Mouse (Mus musculus) ES-E14 (cell line): ENCODE measurements around the gene 0610010K14Rik. TPM values are rescaled to one million over a fixed set of nuclear protein-coding genes. Genes with fewer than 3 reads are reported as not detected.

Experiments used
- DNase-seq: peaks from one replicate; pipeline ENCODE4 v3.0.0-alpha.2; 2013; ENCODE audit warnings: low read depth, low spot score
- H3K27ac ChIP-seq: 2 replicates; pipeline ENCODE4 v1.5.1; 2012; ENCODE audit warnings: low read depth, mild to moderate bottlenecking, low read length, moderate library complexity, mixed read lengths; ENCODE audit not compliant: poor library complexity, insufficient read depth, severe bottlenecking
- H3K36me3 ChIP-seq: 2 replicates; pipeline ENCODE4 v1.6.1; 2012; ENCODE audit warnings: mild to moderate bottlenecking, low read length, moderate library complexity, mixed read lengths; ENCODE audit not compliant: control insufficient read depth, poor library complexity, insufficient read depth, severe bottlenecking
- H3K4me1 ChIP-seq, 2 experiments: fragments of 150-350 bp in 1 of 2; sonication (generic) in 1 of 2; 2 replicates each; pipeline ENCODE4 v1.6.1; 2012; ENCODE audit warnings: low read length in 2 of 2, mild to moderate bottlenecking in 1 of 2, mixed read lengths in 1 of 2; ENCODE audit not compliant: control insufficient read depth in 2 of 2, insufficient read depth in 2 of 2, poor library complexity in 1 of 2
- H3K4me3 ChIP-seq, 2 experiments: fragments of 150-350 bp in 1 of 2; sonication (generic) in 1 of 2; 2 replicates each; pipeline ENCODE4 v1.5.1; 2012; ENCODE audit warnings: low read length in 2 of 2, low read depth in 1 of 2, mild to moderate bottlenecking in 1 of 2, mixed read lengths in 1 of 2; ENCODE audit not compliant: insufficient read depth in 1 of 2, poor library complexity in 1 of 2, severe bottlenecking in 1 of 2
- H3K9ac ChIP-seq: 2 replicates; pipeline ENCODE4 v1.6.1; 2012; ENCODE audit warnings: low read depth, mild to moderate bottlenecking, low read length, mixed read lengths; ENCODE audit not compliant: poor library complexity, insufficient read depth, severe bottlenecking
- H3K9me3 ChIP-seq: fragments of 150-350 bp; sonication (generic); 2 replicates; pipeline ENCODE4 v1.6.1; 2012; ENCODE audit warnings: low read depth, mild to moderate bottlenecking, low read length; ENCODE audit not compliant: control insufficient read depth, insufficient read depth
- CHD2 ChIP-seq: IDR thresholded peaks from 2 replicates; pipeline ENCODE4 v1.6.1; 2014; ENCODE audit warnings: mild to moderate bottlenecking, low read depth, low read length, inconsistent platforms
- HCFC1 ChIP-seq: IDR thresholded peaks from 2 replicates; pipeline ENCODE4 v1.6.1; 2012; ENCODE audit warnings: low read length, inconsistent platforms, borderline replicate concordance; ENCODE audit not compliant: insufficient read depth
- MAFK ChIP-seq: IDR thresholded peaks from 2 replicates; pipeline ENCODE4 v1.6.1; 2014; ENCODE audit warnings: mild to moderate bottlenecking, low read depth, low read length, inconsistent platforms; ENCODE audit not compliant: insufficient read depth
- ZC3H11A ChIP-seq: IDR thresholded peaks from 2 replicates; pipeline ENCODE4 v1.6.1; 2012; ENCODE audit warnings: low read depth, mild to moderate bottlenecking, inconsistent platforms, low read length, borderline replicate concordance
- ZNF384 ChIP-seq: IDR thresholded peaks from 2 replicates; pipeline ENCODE4 v1.6.1; 2012; ENCODE audit warnings: low read depth, low read length, inconsistent platforms
- in situ Hi-C, 2 experiments: fragments of 600-800 bp; cut with MboI; formaldehyde crosslinking; loops; one replicate each; pipeline ENCODE4 v1.15.1; 2025; ENCODE audit warnings: low sequenced_read_pairs in 2 of 2, inconsistent platforms in 1 of 2; ENCODE audit not compliant: unreplicated experiment in 2 of 2
- total RNA-seq: library from RNA; depleted of rRNA; stranded (reverse); fragments of 300-350 nt; gene quantifications from 2 replicates; pipeline ENCODE4 v1.2.3, GENCODE M21; 2012

The 0610010K14Rik gene
- total RNA-seq, 1 experiment: 49.9 TPM

DNA sequence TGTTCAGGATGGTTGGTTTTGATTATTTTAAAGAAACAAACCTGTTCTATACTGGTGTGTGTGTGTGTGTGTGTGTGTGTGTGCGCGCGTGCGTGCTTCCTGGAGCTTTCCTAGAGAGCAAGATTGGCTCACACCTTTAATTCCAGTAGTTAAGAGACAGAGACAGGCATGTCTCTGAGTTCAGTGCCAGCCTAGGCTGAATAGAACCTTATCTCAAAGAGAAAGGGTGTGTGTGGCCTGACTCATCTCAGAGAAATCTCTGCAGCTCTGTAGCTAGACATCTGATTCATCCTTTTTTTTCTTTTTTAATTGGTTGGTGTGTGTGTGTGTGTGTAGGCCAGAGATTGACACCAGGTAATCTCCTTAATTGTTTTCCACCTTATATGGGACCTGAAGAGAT, 21.3 kb upstream of the 0610010K14Rik start:
- DNase-seq: no peak
- peaks cover 2 to 8% of the 10 kb centered on the region in 2 experiments; a peak in 2 of 4 replicates for H3K4me1 ChIP-seq
- no peak overlapping the region for H3K27ac ChIP-seq
- H3K4me3 ChIP-seq: no peak overlapping the region
- no peak overlapping the region for H3K9ac ChIP-seq
- no peaks in the 10 kb centered on the region for H3K9me3 ChIP-seq
- TF ChIP-seq ZNF384: no peak
- no peak for TF ChIP-seq CHD2
- TF ChIP-seq MAFK: no peak
- no peak for TF ChIP-seq ZC3H11A
- no peak for TF ChIP-seq HCFC1
- in situ Hi-C loops: no loop called here
- H3K36me3 ChIP-seq: no peaks in the 10 kb centered on the region

- Histone ChIP-seq H3K36me3 (no peaks in the 10 kb centered on the region), H3K9ac (peak within 1 kb of the TSS; percentile 32; the same call in 1 of the 2 replicates), H3K4me3 (peak within 1 kb of the TSS; percentile 52; a peak in 3 of 4 replicates), H3K9me3 (no peaks in the 10 kb centered on the region), H3K27ac (no peak within 1 kb of the TSS), H3K4me1 (peaks cover 2 to 8% of the 10 kb centered on the region in 2 experiments; a peak in 2 of 4 replicates)
- peak; percentile 68 for DNase-seq
- TF ChIP-seq MAFK (no peak), ZC3H11A (no peak), HCFC1 (no peak), CHD2 (no peak), ZNF384 (no peak)
- in situ Hi-C loops: no loop called here
These were observed 17.3 kb upstream of the 0610010K14Rik start, which contains the start of gene Alox12 for GRCm38 (mm10) chr11:70254931-70255531. Gene Alox12 (minus strand): TSS chr11:70255353.

DNA sequence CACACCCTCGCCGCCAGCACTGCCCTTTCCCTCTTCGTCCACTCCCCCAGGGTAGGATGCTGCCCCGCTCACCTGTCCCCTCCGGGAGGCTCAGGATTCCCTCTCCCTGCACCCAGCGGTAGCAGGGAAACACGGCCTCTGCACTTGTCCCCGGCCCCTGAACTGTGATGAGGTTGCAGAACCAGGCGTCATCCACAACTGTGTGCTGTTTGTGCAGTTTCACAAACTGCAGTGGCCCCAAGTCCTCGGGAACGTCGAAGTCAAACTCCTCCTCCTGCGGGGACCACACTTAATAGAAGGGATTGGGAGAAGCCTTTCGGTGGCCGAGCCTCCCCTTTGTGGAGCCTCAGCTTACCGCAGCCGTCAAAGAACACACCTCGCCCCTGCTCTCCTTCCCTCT, 16.6 kb upstream of the 0610010K14Rik start:
- Histone ChIP-seq H3K27ac (no peak overlapping the region), H3K36me3 (no peaks in the 10 kb centered on the region), H3K9me3 (no peaks in the 10 kb centered on the region), H3K4me1 (peaks cover 2 to 8% of the 10 kb centered on the region in 2 experiments; a peak in 2 of 4 replicates), H3K9ac (0 out of 2 replicates have a peak overlapping the region, but pooled peaks have one; percentile 6), H3K4me3 (peak overlapping the region; percentile 52; a peak in 2 of 4 replicates)
- in situ Hi-C loops: no loop called here
- DNase-seq: no peak
- TF ChIP-seq HCFC1 (no peak), ZNF384 (no peak), CHD2 (no peak), ZC3H11A (no peak), MAFK (no peak)

DNA sequence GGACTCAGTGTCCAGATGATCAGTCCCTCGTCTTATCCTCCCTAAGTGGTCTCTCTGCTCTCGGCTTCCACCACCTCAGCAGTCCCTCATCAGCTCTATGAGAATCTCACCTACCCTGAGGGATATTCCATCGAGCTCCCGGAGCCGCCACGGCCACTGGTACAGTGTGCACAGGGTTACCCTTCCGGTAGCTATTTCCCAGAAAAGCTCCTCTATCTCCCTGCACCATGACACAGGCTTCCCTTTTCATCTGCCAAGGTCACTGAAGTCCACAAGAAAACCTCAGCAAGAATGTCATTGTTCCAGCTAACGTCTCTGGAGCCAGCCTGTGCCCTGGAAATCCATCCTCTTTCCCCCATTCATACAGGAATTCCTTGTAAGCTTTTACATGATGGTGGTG, 14.1 kb upstream of the 0610010K14Rik start:
- TF ChIP-seq CHD2: no peak
- DNase-seq: no peak
- H3K9me3 ChIP-seq: no peaks in the 10 kb centered on the region
- peaks cover 2 to 11% of the 10 kb centered on the region in 2 experiments; a peak in 2 of 4 replicates for H3K4me1 ChIP-seq
- no peaks in the 10 kb centered on the region for H3K36me3 ChIP-seq
- in situ Hi-C loops: no loop called here
- H3K4me3 ChIP-seq: no peak overlapping the region
- H3K9ac ChIP-seq: no peak overlapping the region
- no peak overlapping the region for H3K27ac ChIP-seq
